In genomic region chr10:31288697-31289390, GRCm38 (mm10) we compare ENCODE assay signal across 23 mouse cellular contexts.
"Had no signal": no experiment of that assay in that cellular context is flagged by ENCODE, and none has a peak within 500 bp of the region (broad histone marks: within the 10 kb centered on the region; RNA-seq: fewer than 3 reads in every experiment).

No protein-coding gene starts in this region.

- H3K36me3 ChIP-seq: limb, embryonic 12.5 days; limb, embryonic 15.5 days; midbrain, embryonic 12.5 days; midbrain, embryonic 15.5 days; neural tube, embryonic 13.5 days had no signal

- ATAC-seq: liver, postnatal 0 days; lung, postnatal 0 days; midbrain, embryonic 15.5 days had no signal

- H3K27ac ChIP-seq: layer of hippocampus, adult 2 months; left cerebral cortex, adult 2 months; limb, embryonic 12.5 days; limb, embryonic 15.5 days; liver, embryonic 14.5 days; macrophage; midbrain, embryonic 12.5 days; midbrain, embryonic 15.5 days; neural tube, embryonic 13.5 days; stomach, postnatal 0 days had no signal

- DNase-seq: kidney, adult 9 months; kidney, postnatal 14 days; layer of hippocampus, adult 9-11 months; layer of hippocampus, postnatal 36 days; left cerebral cortex, postnatal 4 days; liver, postnatal 0 days; lung, embryonic 14.5 days; retina, postnatal 1 day; thymus, adult 2 months; thymus, postnatal 14 days; thymus, postnatal 4 days had no signal

- H3K4me1 ChIP-seq: limb, embryonic 12.5 days; limb, embryonic 15.5 days; midbrain, embryonic 12.5 days; midbrain, embryonic 15.5 days; neural tube, embryonic 13.5 days had no signal

- H3K27me3 ChIP-seq: limb, embryonic 12.5 days; limb, embryonic 15.5 days; midbrain, embryonic 12.5 days; midbrain, embryonic 15.5 days; neural tube, embryonic 13.5 days had no signal

- H3K4me2 ChIP-seq: limb, embryonic 12.5 days; limb, embryonic 15.5 days; liver, embryonic 11.5 days; lung, embryonic 14.5 days; midbrain, embryonic 12.5 days; midbrain, embryonic 15.5 days; neural tube, embryonic 13.5 days had no signal

- H3K9me3 ChIP-seq: limb, embryonic 12.5 days; limb, embryonic 15.5 days; midbrain, embryonic 12.5 days; midbrain, embryonic 15.5 days; neural tube, embryonic 13.5 days had no signal

- H3K9ac ChIP-seq: limb, embryonic 12.5 days; limb, embryonic 15.5 days; liver, embryonic 14.5 days; liver, postnatal 0 days; lung, embryonic 14.5 days; midbrain, embryonic 12.5 days; midbrain, embryonic 15.5 days; neural tube, embryonic 13.5 days had no signal

- H3K4me3 ChIP-seq: layer of hippocampus, adult 2 months; left cerebral cortex, adult 2 months; limb, embryonic 12.5 days; limb, embryonic 15.5 days; midbrain, embryonic 12.5 days; midbrain, embryonic 15.5 days; neural tube, embryonic 13.5 days had no signal
